Mouse (Mus musculus) erythroblast, embryonic 14.5 days (primary cell): ENCODE measurements around the gene Adam12.

Source experiments
- GATA1 ChIP-seq: IDR thresholded peaks from 2 replicates; pipeline ENCODE4 v1.6.1; 2012; ENCODE audit warnings: low read length, inconsistent platforms, mixed read lengths
- TAL1 ChIP-seq: IDR thresholded peaks from 3 replicates; pipeline ENCODE4 v1.6.1; 2012; ENCODE audit warnings: low read length, inconsistent platforms, mixed read lengths

- TF ChIP-seq GATA1 (no peak), TAL1 (no peak)
These were observed 24.0 kb downstream of the Adam12 start for GRCm38 (mm10) chr7:134207956-134208355.
